Mouse (Mus musculus) neural tube, embryonic 14.5 days (tissue): ENCODE results near the gene Akt3. TPM values are rescaled to one million over a fixed set of nuclear protein-coding genes. Genes with fewer than 3 reads are reported as not detected.

ENCODE experiments used
- ATAC-seq: fragments of 200-750 bp; cut with Nextera tagmentation; 2 replicates; pipeline ENCODE4 v1.8.0; 2017; ENCODE audit warnings: low read depth, mild to moderate bottlenecking, moderate TSS enrichment, moderate library complexity
- H3K27ac ChIP-seq: fragments of 300-500 bp; sonication (generic); 2 replicates; pipeline ENCODE4 v1.5.1; 2014; ENCODE audit warnings: low read depth, mild to moderate bottlenecking, control low read depth, low read length, moderate library complexity, mixed read lengths
- H3K27me3 ChIP-seq: fragments of 300-500 bp; sonication (generic); 2 replicates; pipeline ENCODE4 v1.6.1; 2014; ENCODE audit warnings: low read length; ENCODE audit not compliant: control insufficient read depth, insufficient read depth
- H3K36me3 ChIP-seq: fragments of 300-500 bp; sonication (generic); 2 replicates; pipeline ENCODE4 v1.6.1; 2014; ENCODE audit warnings: low read length, mixed read lengths; ENCODE audit not compliant: control insufficient read depth, insufficient read depth
- H3K4me1 ChIP-seq: fragments of 300-500 bp; sonication (generic); 2 replicates; pipeline ENCODE4 v1.6.1; 2014; ENCODE audit warnings: low read length; ENCODE audit not compliant: control insufficient read depth, insufficient read depth
- H3K4me2 ChIP-seq: fragments of 300-500 bp; sonication (generic); 2 replicates; pipeline ENCODE4 v1.6.1; 2014; ENCODE audit warnings: mild to moderate bottlenecking, low read depth, low read length, control low read depth
- H3K4me3 ChIP-seq: fragments of 300-500 bp; sonication (generic); 2 replicates; pipeline ENCODE4 v1.5.1; 2014; ENCODE audit warnings: low read depth, low read length, control low read depth, mixed read lengths
- H3K9ac ChIP-seq: fragments of 300-500 bp; sonication (generic); replicated peaks from 2 replicates; pipeline ENCODE4 v1.6.1; 2014; ENCODE audit warnings: low read depth, mild to moderate bottlenecking, control low read depth, low read length, mixed read lengths
- H3K9me3 ChIP-seq: fragments of 300-500 bp; sonication (generic); 2 replicates; pipeline ENCODE4 v1.6.1; 2016; ENCODE audit warnings: low read length; ENCODE audit not compliant: control insufficient read depth
- WGBS: fragments of 180-500 bp; shearing (Covaris S2); extraction: QIAGEN DNeasy Blood & Tissue Kit; methylation state at CpG from one replicate; pipeline ENCODE4 v1.1.7; 2014; 5-methylcytosine and 5-hydroxymethylcytosine counted together
- polyA plus RNA-seq: library from polyadenylated mRNA; unstranded; fragments of >200 nt; fragmentation: Nextera tagmentation; extraction: Ambion mirVana; gene quantifications from 2 replicates; pipeline ENCODE4 v1.2.1, GENCODE M21; 2014

Gene Akt3
- polyA plus RNA-seq, 1 experiment from 2014 or later = 24.0 TPM

DNA sequence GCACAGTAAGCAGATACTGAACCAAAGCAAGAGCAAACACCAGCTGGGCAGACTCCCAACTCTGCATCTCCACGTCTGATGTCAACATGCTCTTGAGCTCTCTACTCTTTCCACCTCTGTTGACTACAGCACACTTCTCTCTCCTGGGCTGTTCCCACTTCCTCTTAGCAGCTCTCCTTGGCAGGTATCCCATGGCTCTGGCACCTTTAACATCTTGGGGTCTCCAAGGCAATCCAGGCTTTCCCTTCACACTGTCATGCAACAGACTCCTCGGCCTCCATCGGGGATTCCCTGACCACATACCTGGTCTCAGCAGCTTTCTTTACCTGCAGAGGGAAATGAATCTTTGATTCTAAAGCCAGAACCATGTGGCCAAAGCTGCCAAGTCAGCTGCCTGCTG, 250.6 kb downstream of the Akt3 start:
- 90% methylated on average over 3 of the region's 3 CpGs for WGBS
- H3K36me3 ChIP-seq = no peaks in the 10 kb centered on the region
- ATAC-seq = no peak
- H3K27me3 ChIP-seq = no peaks in the 10 kb centered on the region
- no peak overlapping the region for H3K4me2 ChIP-seq
- peaks cover 9% of the 10 kb centered on the region; the same call in 1 of the 2 replicates for H3K4me1 ChIP-seq
- no peak overlapping the region for H3K4me3 ChIP-seq
- H3K9me3 ChIP-seq = no peaks in the 10 kb centered on the region
- no peak overlapping the region for H3K9ac ChIP-seq
- no peak overlapping the region for H3K27ac ChIP-seq

DNA sequence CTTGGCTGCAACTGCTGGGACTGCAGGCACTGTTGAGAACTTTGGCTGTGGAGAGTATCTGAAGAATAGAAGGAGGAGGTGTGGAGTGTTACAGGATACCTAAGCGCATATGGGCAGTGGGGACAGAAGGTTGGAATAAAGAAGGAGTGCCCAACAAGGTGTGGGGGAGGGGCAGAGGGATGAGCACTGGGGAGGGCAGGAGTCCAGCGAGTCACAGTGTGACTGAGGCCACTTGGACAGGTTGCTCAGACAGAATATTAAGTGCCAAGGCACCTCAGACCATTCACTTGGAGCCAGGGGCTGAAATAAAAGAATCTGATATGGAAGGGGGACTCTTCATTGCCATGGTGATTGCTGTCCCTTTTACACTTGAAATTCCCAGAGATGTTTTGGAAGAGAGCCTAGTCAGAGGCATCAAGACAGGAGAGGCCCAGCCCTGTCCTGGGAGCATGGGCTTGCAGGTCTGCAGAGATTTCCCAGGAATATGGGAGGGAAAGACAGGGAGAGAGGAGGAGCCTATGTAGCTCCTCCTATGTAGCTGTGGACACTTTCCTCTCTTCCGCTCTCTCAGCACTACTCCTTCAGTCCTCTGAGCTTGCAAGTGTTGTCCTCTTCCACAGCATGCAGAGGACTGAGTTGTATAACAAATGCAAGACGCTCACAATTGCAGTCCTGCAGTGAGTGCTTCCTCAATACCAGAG, 253.8 kb downstream of the Akt3 start:
- Histone ChIP-seq H3K36me3 (no peaks in the 10 kb centered on the region), H3K9ac (no peak overlapping the region), H3K4me3 (no peak overlapping the region), H3K27ac (no peak overlapping the region), H3K9me3 (no peaks in the 10 kb centered on the region), H3K27me3 (no peaks in the 10 kb centered on the region), H3K4me1 (peaks cover 6% of the 10 kb centered on the region; the same call in 1 of the 2 replicates), H3K4me2 (no peak overlapping the region)
- WGBS = 63% methylated on average over 4 of the region's 4 CpGs
- peak; percentile 26; the same call in 1 of the 2 replicates for ATAC-seq

DNA sequence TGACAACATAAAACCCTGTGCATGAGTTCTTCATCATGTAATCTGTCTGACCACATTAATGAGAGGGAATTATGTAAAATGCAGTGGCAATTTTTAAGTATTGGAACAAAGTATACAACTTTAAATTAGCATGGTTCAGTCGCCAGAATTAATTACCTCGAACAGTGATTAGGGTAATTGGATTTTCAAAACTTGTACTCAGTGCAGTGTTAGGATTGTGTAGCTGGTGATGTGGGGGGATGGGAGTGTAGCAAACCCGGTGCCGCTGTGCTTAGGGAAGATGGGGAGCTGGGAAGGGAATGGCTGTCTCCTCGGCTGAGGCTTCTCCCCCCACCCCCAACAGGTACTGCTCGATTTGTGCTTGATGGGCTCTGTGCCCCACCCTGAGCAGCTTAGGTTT, 255.1 kb downstream of the Akt3 start:
- no peaks in the 10 kb centered on the region for H3K9me3 ChIP-seq
- no peak overlapping the region for H3K9ac ChIP-seq
- no peaks in the 10 kb centered on the region for H3K36me3 ChIP-seq
- no peaks in the 10 kb centered on the region for H3K27me3 ChIP-seq
- ATAC-seq = no peak
- 64% methylated on average over 6 of the region's 6 CpGs for WGBS
- no peak overlapping the region for H3K4me3 ChIP-seq
- no peak overlapping the region for H3K4me2 ChIP-seq
- H3K4me1 ChIP-seq = peaks cover 11% of the 10 kb centered on the region
- H3K27ac ChIP-seq = no peak overlapping the region

DNA sequence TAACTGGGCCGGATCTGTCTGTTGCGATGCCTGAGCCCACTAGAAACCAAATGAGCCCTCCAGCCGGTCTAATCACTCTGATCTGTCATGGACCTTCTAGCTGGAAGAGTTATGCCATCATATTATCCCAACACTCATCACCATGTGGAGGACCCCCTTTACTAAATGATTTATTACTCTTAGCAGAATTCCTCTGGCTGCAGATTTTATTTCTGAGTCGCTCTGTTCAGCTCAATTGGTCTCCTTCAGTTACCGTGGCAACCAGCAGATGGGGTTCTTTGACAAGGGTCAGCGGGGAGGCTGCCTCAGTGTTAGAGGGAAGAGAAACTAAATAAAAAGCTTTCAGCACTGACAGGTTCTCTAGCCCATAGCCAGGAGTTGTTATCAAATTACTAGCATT, 259.0 kb downstream of the Akt3 start:
- H3K27me3 ChIP-seq = no peaks in the 10 kb centered on the region
- no peaks in the 10 kb centered on the region for H3K9me3 ChIP-seq
- no peak overlapping the region for H3K4me3 ChIP-seq
- no peak overlapping the region for H3K9ac ChIP-seq
- no peaks in the 10 kb centered on the region for H3K36me3 ChIP-seq
- 3% methylated on average over 6 of the region's 6 CpGs for WGBS
- peak; percentile 63 for ATAC-seq
- no peak overlapping the region for H3K27ac ChIP-seq
- no peak overlapping the region for H3K4me2 ChIP-seq
- H3K4me1 ChIP-seq = peaks cover 35% of the 10 kb centered on the region

DNA sequence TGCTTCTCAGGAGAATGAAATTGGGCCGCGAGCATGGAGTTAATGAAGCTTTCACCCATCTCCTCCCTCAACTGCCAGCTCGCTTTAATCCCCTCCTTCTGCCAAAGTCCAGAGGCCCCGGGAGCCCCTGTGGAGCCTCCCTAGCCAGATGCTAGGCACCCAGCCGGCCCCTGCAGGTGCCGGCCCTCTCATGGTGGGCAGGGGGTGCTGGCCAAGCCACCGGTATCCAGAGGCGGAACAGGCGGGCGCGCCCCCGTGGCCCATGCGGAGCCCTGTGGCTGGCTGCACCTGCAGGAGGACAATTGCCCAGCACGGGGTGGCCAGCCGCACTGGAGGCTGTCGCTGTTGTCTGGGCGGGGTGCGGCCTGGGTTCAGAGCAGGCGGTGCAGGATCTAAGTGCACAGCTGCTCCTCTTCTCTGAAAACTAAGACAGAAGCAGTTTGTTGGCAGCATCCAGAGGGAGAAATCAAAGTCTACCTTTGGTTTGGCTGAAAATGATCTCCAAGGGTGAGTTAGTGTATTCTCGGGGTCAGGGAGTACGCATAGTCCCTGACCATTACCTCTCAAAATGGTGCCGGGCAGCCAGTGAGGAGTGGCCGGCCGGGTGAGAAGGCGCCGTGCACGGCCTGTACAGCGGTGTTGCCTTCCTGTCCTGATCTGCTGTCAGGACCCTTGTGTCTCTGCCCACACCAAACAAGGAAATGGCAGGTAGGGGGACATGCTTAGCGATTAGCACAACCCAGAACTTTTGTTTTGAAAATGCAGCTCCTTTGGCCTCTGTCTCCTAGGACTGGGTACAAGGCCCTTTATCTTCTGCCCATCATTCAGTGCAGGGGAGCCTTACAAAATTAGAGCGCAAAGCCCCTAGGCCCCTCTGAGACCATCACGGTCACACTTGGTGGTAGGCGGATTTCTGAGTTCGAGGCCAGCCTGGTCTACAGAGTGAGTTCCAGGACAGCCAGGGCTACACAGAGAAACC, 260.0 kb downstream of the Akt3 start:
- no peak overlapping the region for H3K4me3 ChIP-seq
- peak overlapping the region; percentile 41 for H3K4me2 ChIP-seq
- peak; percentile 23 for ATAC-seq
- WGBS = 15% methylated on average over 33 of the region's 33 CpGs
- peaks cover 35% of the 10 kb centered on the region for H3K4me1 ChIP-seq
- H3K36me3 ChIP-seq = no peaks in the 10 kb centered on the region
- no peaks in the 10 kb centered on the region for H3K27me3 ChIP-seq
- no peaks in the 10 kb centered on the region for H3K9me3 ChIP-seq
- no peak overlapping the region for H3K27ac ChIP-seq
- peak overlapping the region; percentile 46; the same call in 1 of the 2 replicates for H3K9ac ChIP-seq

DNA sequence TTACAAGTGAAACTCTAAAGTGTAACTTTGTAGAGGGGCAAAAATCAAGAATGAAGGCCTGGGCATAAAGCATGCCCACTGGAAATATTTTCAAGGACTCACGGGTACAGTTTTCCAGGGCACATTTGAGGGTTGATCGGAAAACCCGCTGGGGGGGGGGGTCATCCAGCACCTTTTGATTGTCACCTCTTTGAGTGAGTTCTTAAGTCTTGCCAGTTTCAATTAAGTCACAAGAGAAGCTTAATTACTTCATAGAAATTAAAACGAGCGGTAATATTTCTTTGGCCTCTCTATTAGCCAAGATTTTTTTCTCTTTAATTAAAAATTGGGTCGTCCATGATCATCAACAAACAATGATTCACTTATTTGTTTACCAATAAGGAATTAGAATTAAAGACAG, 260.7 kb downstream of the Akt3 start:
- H3K9ac ChIP-seq = no peak overlapping the region
- no peaks in the 10 kb centered on the region for H3K36me3 ChIP-seq
- H3K27ac ChIP-seq = no peak overlapping the region
- peaks cover 35% of the 10 kb centered on the region for H3K4me1 ChIP-seq
- 32% methylated on average over 6 of the region's 6 CpGs for WGBS
- no peaks in the 10 kb centered on the region for H3K9me3 ChIP-seq
- H3K27me3 ChIP-seq = no peaks in the 10 kb centered on the region
- H3K4me3 ChIP-seq = no peak overlapping the region
- peak overlapping the region; percentile 11; the same call in 1 of the 2 replicates for H3K4me2 ChIP-seq
- no peak for ATAC-seq

DNA sequence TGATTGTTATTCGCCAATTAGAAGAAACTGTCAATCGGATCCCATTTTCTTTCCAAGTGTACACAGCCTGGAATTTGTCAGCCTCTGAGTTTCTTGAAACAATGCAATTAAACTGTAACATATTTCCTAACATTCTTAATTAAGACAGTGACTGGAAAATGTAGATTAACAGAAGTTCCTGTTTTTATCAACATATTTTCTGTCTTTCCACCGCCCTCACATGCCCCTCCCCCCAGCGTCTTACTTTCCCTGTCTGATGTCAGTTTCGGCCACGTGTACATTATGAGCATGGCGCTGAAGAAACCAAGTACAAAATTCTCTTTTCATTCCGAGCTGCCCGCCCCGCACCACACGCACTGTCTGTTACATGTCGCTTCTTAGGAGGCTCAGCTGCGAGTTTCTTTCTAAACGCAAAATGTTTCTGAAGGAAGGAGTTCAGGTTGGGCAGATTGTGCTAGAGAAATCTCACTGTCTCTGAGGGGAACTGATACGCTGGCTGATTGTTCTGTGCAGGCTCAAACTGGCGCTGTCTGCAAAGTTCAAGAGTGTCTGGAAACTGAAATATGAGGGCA, 261.3 kb downstream of the Akt3 start:
- Histone ChIP-seq H3K4me1 (peaks cover 35% of the 10 kb centered on the region), H3K4me3 (no peak overlapping the region), H3K9me3 (no peaks in the 10 kb centered on the region), H3K9ac (no peak overlapping the region), H3K4me2 (peak overlapping the region; percentile 11; the same call in 1 of the 2 replicates), H3K27me3 (no peaks in the 10 kb centered on the region), H3K36me3 (no peaks in the 10 kb centered on the region), H3K27ac (no peak overlapping the region)
- WGBS = 22% methylated on average over 16 of the region's 16 CpGs
- ATAC-seq = no peak

DNA sequence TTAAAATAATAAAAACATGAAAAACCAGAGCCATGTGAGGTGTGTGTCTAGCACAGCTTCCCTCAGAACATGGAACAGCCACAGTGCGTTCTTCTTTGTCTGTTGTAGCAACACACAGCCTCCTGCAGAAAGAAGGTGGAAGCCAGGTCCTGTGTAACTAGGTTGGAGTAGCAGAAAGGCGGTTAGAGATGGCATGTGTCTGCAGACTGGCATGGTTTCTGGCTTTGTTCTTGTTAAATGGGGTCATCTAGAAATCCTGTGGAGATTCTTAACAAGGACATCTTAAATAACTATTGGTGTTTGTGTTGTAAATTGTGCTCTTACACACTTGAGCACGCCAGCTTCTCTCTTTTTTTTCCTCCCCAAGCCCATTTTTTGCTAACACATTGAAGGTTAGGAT, 261.8 kb downstream of the Akt3 start:
- Histone ChIP-seq H3K4me1 (peaks cover 35% of the 10 kb centered on the region), H3K9me3 (no peaks in the 10 kb centered on the region), H3K4me2 (no peak overlapping the region), H3K4me3 (no peak overlapping the region), H3K27me3 (no peaks in the 10 kb centered on the region), H3K36me3 (no peaks in the 10 kb centered on the region), H3K27ac (no peak overlapping the region), H3K9ac (no peak overlapping the region)
- WGBS = 61% methylated on average over 3 of the region's 3 CpGs
- ATAC-seq = no peak
